Mouse (Mus musculus) kidney, adult 2 months (tissue): Measurements from ENCODE around the gene Gapdh. TPM values are rescaled to one million over a fixed set of nuclear protein-coding genes. Genes with fewer than 3 reads are reported as not detected.
"Not testable (repeated sequence)": the region's sequence is repeated elsewhere in the genome, so short reads cannot be mapped to it uniquely, and the experiment has no call there.

Experiments
- DNase-seq: peaks from one replicate; pipeline ENCODE4 v3.0.0; 2021
- H3K27ac ChIP-seq: fragments of 200-500 bp; 2 replicates; pipeline ENCODE4 v1.5.1; 2012; ENCODE audit warnings: low read depth, low read length, control low read depth, inconsistent platforms; ENCODE audit not compliant: insufficient read depth
- H3K27me3 ChIP-seq: fragments of 200-500 bp; replicated peaks from 2 replicates; pipeline ENCODE4 v1.6.1; 2012; ENCODE audit warnings: mild to moderate bottlenecking, moderate library complexity, low read length, inconsistent platforms; ENCODE audit not compliant: control insufficient read depth, insufficient read depth
- H3K36me3 ChIP-seq: fragments of 200-500 bp; 2 replicates; pipeline ENCODE4 v1.6.1; 2012; ENCODE audit warnings: mild to moderate bottlenecking, moderate library complexity, low read length, inconsistent platforms; ENCODE audit not compliant: control insufficient read depth, insufficient read depth
- H3K4me1 ChIP-seq: fragments of 200-500 bp; 2 replicates; pipeline ENCODE4 v1.6.1; 2011; ENCODE audit warnings: low read length; ENCODE audit not compliant: control insufficient read depth, insufficient read depth
- H3K4me3 ChIP-seq: fragments of 200-500 bp; 2 replicates; pipeline ENCODE4 v1.5.1; 2011; ENCODE audit warnings: mild to moderate bottlenecking, low read depth, low read length, control low read depth; ENCODE audit not compliant: insufficient read depth
- CTCF ChIP-seq: fragments of 200-500 bp; conservative IDR thresholded peaks from 2 replicates; pipeline ENCODE4 v1.5.1; 2011; ENCODE audit warnings: low read depth, mild to moderate bottlenecking, control low read depth, low read length, moderate library complexity, mixed read lengths; ENCODE audit not compliant: insufficient read depth, insufficient read length
- POLR2A ChIP-seq: fragments of 200-500 bp; IDR thresholded peaks from one replicate; pipeline ENCODE4 v1.6.1; 2011; ENCODE audit warnings: low read depth, low read length, control low read depth
- WGBS: fragments of 180-500 bp; shearing (Covaris S2); methylation state at CpG from one replicate; pipeline ENCODE4 v1.1.7; 2018; 5-methylcytosine and 5-hydroxymethylcytosine counted together
- polyA plus RNA-seq: library from polyadenylated mRNA; depleted of rRNA; stranded (reverse); fragments of >200 nt; gene quantifications from 2 replicates; pipeline ENCODE4 v1.2.3, GENCODE M21; 2012

Gene Gapdh
- polyA plus RNA-seq, 1 experiment, result 7,324 TPM

DNA sequence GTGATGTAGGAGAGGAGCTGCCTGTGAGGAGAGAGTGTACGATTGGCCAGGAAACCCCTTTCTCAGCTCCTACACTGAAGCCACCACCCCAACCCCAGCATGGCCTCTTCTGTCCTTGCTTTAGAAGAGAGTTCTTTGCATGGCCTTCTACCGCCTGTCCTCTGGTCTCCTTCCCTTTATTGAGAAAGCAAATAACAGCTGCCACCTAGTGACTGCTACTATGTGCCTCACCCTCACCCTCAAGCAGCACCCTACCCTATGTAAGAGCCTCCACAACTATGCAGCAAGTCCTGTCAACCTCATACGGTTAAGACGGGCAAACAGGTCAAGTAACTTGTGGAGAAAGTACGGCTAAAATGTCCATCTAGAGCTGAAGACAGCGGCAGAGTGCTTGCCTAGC is 3.9 kb upstream of the Gapdh start:
- TF ChIP-seq CTCF (peak; percentile 51), POLR2A (no peak)
- no peak overlapping the region for H3K4me3 ChIP-seq
- H3K4me1 ChIP-seq, result peaks cover 9% of the 10 kb centered on the region; the same call in 1 of the 2 replicates
- H3K36me3 ChIP-seq, result no peaks in the 10 kb centered on the region
- no peaks in the 10 kb centered on the region for H3K27me3 ChIP-seq
- DNase-seq, result peak; percentile 34
- WGBS, result 73% methylated on average over 6 of the region's 6 CpGs
- H3K27ac ChIP-seq, result no peak overlapping the region

GRCm38 (mm10) chr6:125168086-125168485 is 1.8 kb upstream of the Gapdh start:
- WGBS, result 94% methylated on average over 14 of the region's 14 CpGs
- TF ChIP-seq POLR2A (no peak), CTCF (no peak)
- Histone ChIP-seq H3K4me3 (no peak overlapping the region), H3K4me1 (peaks cover 9% of the 10 kb centered on the region; the same call in 1 of the 2 replicates), H3K36me3 (peaks cover 4% of the 10 kb centered on the region), H3K27me3 (no peaks in the 10 kb centered on the region), H3K27ac (no peak overlapping the region)
- no peak for DNase-seq

DNA sequence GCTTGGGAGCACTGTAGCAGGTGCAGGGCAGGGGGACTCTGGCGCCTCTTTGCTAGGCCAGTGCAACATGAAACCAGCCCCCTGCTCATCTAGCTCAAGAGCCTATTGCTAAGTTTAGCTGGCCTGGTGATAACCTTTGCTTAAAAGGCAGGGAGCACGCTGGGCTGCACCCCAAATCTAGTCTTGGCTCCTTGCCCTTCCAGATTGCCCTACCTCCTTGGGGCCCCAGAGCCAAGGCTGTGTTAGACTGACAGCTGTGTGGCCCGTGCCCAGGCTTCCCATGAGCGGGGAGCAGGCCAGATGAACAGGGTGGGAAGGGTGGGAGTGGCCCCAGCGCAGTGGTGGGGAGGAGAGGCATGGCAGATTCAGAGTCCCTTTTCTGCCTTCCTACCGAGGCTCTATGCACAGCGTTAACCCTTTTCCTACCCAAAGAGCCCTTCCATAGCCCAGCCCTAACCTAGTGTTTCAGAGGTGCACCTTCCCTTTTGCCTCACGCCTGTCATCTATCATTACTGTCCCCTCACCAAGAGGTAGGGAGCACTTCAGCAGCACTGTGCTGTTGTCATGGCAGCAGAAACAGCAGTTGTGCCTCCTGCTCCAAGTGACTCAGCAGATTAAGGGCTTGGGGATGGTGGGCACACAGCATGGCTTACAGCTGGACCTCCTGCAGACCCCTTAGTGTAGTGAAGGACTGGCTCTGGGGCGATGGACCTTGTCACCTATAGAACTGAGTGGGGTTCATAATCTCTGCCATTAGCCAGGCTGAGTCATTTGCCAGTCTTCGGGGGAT is 789 bp upstream of the Gapdh start:
- peak overlapping the region; percentile 66 for H3K4me3 ChIP-seq
- peaks cover 5% of the 10 kb centered on the region for H3K36me3 ChIP-seq
- H3K27ac ChIP-seq, result peak overlapping the region; percentile 87
- peak; percentile 38 for DNase-seq
- 36% methylated on average over 10 of the region's 10 CpGs for WGBS
- no peak for TF ChIP-seq POLR2A
- TF ChIP-seq CTCF, result no peak
- no peaks in the 10 kb centered on the region for H3K27me3 ChIP-seq
- H3K4me1 ChIP-seq, result peaks cover 9% of the 10 kb centered on the region; the same call in 1 of the 2 replicates

DNA sequence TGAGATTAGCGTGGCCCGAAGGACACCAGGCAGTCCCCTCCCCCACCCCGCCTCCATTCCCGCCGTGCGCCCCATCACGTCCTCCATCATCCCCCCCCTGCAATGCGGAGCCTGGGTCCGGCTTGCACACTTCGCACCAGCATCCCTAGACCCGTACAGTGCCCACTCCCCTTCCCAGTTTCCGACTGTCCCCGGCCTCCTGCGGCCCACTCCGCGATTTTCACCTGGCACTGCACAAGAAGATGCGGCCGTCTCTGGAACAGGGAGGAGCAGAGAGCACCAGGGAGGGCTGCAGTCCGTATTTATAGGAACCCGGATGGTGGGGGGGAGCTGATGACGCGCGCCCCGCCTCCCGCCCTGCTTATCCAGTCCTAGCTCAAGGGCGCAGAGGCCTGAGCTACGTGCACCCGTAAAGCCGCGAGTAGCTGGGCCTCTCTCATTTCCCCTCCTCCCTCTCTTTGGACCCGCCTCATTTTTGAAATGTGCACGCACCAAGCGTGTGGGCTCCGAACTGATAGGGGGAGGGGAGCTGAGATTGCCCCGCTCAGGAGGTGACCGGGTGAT is 857 bp downstream of the Gapdh start:
- peak; percentile 98 for DNase-seq
- Histone ChIP-seq H3K27me3 (no peaks in the 10 kb centered on the region), H3K36me3 (peaks cover 5% of the 10 kb centered on the region), H3K27ac (peak overlapping the region; percentile 87), H3K4me3 (peak overlapping the region; percentile 86), H3K4me1 (peaks cover 9% of the 10 kb centered on the region; the same call in 1 of the 2 replicates)
- WGBS, result 1% methylated on average over 36 of the region's 36 CpGs
- TF ChIP-seq CTCF, result no peak
- peak; percentile 98 for TF ChIP-seq POLR2A

DNA sequence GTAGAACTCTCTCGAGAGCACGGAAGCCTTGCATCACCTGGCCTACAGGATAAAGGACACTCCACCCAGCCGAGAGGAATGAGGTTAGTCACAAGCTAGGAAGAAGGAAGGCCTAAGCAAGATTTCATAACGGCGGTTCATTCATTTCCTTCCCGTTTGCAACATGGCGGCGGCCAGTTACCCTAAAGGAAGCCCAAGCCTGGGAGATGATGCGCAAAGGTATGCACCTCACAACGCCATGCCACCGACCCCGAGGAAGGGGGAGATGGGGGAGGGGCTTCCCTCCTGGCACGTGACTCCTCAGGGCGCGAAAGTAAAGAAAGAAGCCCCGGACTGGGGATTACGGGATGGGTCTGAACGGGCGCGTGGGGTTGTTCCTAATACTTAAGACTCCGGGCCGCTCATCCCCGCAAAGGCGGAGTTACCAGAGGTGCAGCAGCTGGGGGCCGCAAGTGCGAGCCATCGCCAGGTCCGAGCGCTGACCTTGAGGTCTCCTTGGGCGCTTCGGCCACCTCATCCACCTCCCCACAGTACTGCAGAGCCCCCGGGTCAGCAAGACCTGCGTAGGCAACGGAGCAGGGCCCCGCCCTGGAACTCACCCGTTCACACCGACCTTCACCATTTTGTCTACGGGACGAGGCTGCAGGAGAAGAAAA is 1.5 kb downstream of the Gapdh start:
- H3K27me3 ChIP-seq, result no peaks in the 10 kb centered on the region
- H3K27ac ChIP-seq, result peak overlapping the region; percentile 84
- WGBS, result under 1% methylated on average over 39 of the region's 39 CpGs
- peaks cover 9% of the 10 kb centered on the region; the same call in 1 of the 2 replicates for H3K4me1 ChIP-seq
- peaks cover 5% of the 10 kb centered on the region for H3K36me3 ChIP-seq
- TF ChIP-seq CTCF (no peak), POLR2A (no peak)
- peak overlapping the region; percentile 86 for H3K4me3 ChIP-seq
- DNase-seq, result peak; percentile 70

DNA sequence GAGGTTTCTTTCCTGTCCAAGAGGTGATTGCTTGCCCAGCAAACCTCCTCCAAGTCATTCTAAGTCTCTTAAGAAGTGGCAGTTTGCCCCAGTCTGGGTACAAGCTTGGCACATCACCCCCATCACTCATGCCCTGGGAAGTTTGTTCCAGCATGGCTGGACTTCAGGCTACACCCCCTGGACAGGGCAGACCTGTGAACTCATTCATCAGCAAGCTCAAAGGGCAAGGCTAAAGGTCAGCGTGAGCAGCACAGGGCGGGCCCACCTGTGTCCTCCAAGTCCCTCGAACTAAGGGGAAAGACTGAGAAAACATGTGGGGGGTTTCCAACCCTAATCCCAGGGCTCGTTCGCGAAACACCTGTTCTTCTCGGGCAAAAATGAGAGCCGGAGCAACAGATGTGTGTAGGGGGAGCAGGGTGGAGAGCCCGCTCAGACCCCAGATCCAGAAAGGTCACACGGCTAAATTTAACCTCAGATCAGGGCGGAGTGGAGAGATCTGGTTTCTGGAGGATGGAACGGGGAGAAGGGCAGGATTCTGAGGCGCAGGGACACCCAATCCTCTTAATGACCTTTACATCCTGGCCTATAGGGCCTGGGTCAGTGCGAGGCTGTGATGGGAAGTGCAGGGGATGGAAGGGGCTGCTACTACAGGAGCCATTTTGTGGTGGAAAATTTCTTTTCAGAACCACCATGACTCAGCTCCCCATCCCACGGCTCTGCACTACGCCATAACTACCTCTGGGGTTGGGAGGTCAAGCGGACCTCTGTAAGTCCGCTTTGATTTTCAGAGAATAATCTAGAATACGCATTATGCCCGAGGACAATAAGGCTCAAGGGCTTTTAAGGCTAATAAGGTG is 2.2 kb downstream of the Gapdh start:
- Histone ChIP-seq H3K27me3 (no peaks in the 10 kb centered on the region), H3K4me1 (peaks cover 9% of the 10 kb centered on the region; the same call in 1 of the 2 replicates), H3K4me3 (peak overlapping the region; percentile 86), H3K36me3 (peaks cover 5% of the 10 kb centered on the region), H3K27ac (peak overlapping the region; percentile 84)
- peak; percentile 93 for DNase-seq
- peak; percentile 10 for TF ChIP-seq POLR2A
- no peak for TF ChIP-seq CTCF
- 7% methylated on average over 20 of the region's 20 CpGs for WGBS

DNA sequence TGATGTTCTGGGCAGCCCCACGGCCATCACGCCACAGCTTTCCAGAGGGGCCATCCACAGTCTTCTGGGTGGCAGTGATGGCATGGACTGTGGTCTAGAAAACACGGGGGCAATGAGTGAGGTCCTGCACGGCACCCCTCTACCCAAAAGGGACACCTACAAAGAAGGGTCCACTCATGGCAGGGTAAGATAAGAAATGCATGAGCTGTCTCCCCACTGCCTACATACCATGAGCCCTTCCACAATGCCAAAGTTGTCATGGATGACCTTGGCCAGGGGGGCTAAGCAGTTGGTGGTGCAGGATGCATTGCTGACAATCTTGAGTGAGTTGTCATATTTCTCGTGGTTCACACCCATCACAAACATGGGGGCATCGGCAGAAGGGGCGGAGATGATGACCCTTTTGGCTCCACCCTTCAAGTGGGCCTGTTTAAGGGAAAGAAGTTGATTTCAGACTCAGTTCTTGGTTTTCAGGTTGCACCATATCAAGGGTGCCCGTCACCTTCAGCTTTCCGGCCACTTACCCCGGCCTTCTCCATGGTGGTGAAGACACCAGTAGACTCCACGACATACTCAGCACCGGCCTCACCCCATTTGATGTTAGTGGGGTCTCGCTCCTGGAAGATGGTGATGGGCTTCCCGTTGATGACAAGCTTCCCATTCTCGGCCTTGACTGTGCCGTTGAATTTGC is 3.5 kb downstream of the Gapdh start:
- not testable (repeated sequence) for DNase-seq, H3K27me3 ChIP-seq, H3K27ac ChIP-seq, H3K36me3 ChIP-seq, H3K4me1 ChIP-seq, H3K4me3 ChIP-seq
- 66% methylated on average over 13 of the region's 16 CpGs for WGBS
